Mouse (Mus musculus) bone marrow, adult 2 months (tissue): ENCODE data around the gene Macrod2. TPM values are rescaled to one million over a fixed set of nuclear protein-coding genes. Genes with fewer than 3 reads are reported as not detected.

Source experiments
- H3K27ac ChIP-seq: fragments of 200-500 bp; 2 replicates; pipeline ENCODE4 v1.5.1; 2012; ENCODE audit warnings: low read depth, mild to moderate bottlenecking, control low read depth, inconsistent platforms, low read length; ENCODE audit not compliant: control insufficient read depth, poor library complexity, insufficient read depth
- H3K4me1 ChIP-seq: fragments of 200-500 bp; 2 replicates; pipeline ENCODE4 v1.6.1; 2011; ENCODE audit warnings: low read length; ENCODE audit not compliant: control insufficient read depth, insufficient read depth
- H3K4me3 ChIP-seq: fragments of 200-500 bp; replicated peaks from 2 replicates; pipeline ENCODE3; 2011; ENCODE audit warnings: mild to moderate bottlenecking, low read depth, low read length, control low read depth; ENCODE audit not compliant: control insufficient read depth
- CTCF ChIP-seq: fragments of 200-500 bp; IDR thresholded peaks from 2 replicates; pipeline ENCODE4 v1.5.1; 2011; ENCODE audit warnings: low read length, control low read depth; ENCODE audit not compliant: control insufficient read depth, insufficient read depth
- POLR2A ChIP-seq: fragments of 200-500 bp; IDR thresholded peaks from 2 replicates; pipeline ENCODE4 v1.6.1; 2011; ENCODE audit warnings: low read depth, mild to moderate bottlenecking, control low read depth, low read length, borderline replicate concordance; ENCODE audit not compliant: control insufficient read depth
- WGBS: fragments of 180-500 bp; shearing (Covaris S2); methylation state at CpG from one replicate; pipeline ENCODE4 v1.1.7; 2018; 5-methylcytosine and 5-hydroxymethylcytosine counted together
- polyA plus RNA-seq: library from polyadenylated mRNA; stranded (reverse); fragments of >200 nt; gene quantifications from 2 replicates; pipeline ENCODE4 v1.2.4, GENCODE M21; 2011; ENCODE audit warnings: low replicate concordance; ENCODE audit not compliant: missing spikeins, insufficient read depth, insufficient read length

Macrod2 gene
- polyA plus RNA-seq, 1 experiment, result 2.8 TPM

DNA sequence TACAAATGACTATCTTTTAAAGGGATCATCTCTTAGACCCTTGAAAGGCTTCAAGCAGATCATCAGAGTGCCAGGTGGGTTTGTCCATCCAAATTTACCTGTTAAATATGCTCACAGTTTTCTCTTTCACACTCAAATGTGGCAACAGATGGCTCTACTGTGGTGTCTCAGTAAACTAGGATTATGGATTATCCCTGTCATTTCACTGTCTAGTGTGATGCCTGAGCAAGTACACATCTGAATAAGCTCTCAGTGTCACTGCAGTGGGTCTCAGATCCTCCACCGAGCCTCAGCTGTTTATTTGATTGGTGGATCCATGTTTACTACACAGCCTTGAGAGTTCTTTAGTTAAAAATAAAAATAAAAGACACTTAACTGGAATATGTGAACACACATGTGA lies 1343.6 kb downstream of the Macrod2 start:
- no peaks in the 10 kb centered on the region for H3K4me1 ChIP-seq

DNA sequence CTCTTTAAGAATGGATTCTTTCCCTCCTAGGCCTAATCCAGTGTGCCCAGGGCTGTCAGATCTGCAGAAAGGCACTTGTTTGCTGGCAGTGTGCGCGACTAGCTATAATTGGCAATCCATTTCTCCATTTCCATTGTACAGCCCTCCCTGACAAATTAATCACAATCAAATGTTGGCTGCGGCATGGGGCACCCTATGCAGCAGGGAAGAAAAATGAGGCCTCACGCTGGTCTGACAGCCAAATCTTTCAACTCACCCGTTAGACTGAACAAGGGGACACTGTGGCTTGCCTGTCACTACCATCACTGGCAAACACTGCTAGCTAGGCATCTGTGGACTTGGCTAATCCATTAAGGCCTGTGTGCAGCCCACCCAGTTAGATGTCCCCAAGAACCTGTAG lies 1345.2 kb downstream of the Macrod2 start:
- Histone ChIP-seq H3K4me3 (no peak overlapping the region), H3K4me1 (no peaks in the 10 kb centered on the region), H3K27ac (no peak overlapping the region)
- WGBS, result 81% methylated on average over 5 of the region's 5 CpGs
- TF ChIP-seq POLR2A (no peak), CTCF (no peak)

More for the DNA sequence above, 1343.6 kb downstream of the Macrod2 start:
- Histone ChIP-seq H3K27ac (no peak overlapping the region), H3K4me3 (no peak overlapping the region)
- no peak for TF ChIP-seq CTCF
- no peak for TF ChIP-seq POLR2A
- 71% methylated on average over 1 of the region's 1 CpGs for WGBS

- TF ChIP-seq POLR2A (no peak), CTCF (no peak)
- Histone ChIP-seq H3K27ac (no peak overlapping the region), H3K4me3 (no peak overlapping the region), H3K4me1 (no peaks in the 10 kb centered on the region)
- WGBS, result 71% methylated on average over 4 of the region's 4 CpGs
Measured at GRCm38 (mm10) chr2:141800236-141800635, 1405.1 kb downstream of the Macrod2 start.

GRCm38 (mm10) chr2:141800909-141801308 lies 1405.8 kb downstream of the Macrod2 start:
- no peaks in the 10 kb centered on the region for H3K4me1 ChIP-seq
- H3K4me3 ChIP-seq, result no peak overlapping the region
- H3K27ac ChIP-seq, result no peak overlapping the region
- no peak for TF ChIP-seq POLR2A
- TF ChIP-seq CTCF, result no peak
- 42% methylated on average over 2 of the region's 2 CpGs for WGBS

DNA sequence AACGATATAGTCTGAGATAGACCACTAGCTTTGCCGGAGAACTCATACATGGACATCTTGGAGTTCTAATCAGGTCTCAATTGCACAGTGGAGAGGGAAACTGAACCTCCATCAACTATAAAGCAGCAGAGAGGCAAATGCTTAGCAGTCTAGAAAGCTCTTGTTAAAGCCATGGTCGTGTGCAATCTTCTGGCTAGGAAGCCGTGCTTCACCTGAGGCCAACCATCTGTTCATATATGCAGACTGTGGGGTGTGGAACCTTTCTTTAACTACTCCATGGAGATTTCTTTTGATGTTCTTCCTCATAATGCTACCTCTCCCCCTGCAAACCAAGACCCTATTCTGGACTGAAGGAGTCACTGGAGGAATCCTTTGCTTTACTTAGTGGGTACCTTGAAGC lies 1421.2 kb downstream of the Macrod2 start:
- no peak overlapping the region for H3K27ac ChIP-seq
- H3K4me3 ChIP-seq, result no peak overlapping the region
- H3K4me1 ChIP-seq, result no peaks in the 10 kb centered on the region
- TF ChIP-seq CTCF (no peak), POLR2A (no peak)
- WGBS, result 82% methylated on average over 4 of the region's 4 CpGs

GRCm38 (mm10) chr2:141817546-141818180 lies 1422.6 kb downstream of the Macrod2 start:
- Histone ChIP-seq H3K4me1 (no peaks in the 10 kb centered on the region), H3K27ac (no peak overlapping the region), H3K4me3 (no peak overlapping the region)
- TF ChIP-seq POLR2A, result no peak
- TF ChIP-seq CTCF, result no peak
- WGBS, result 67% methylated on average over 4 of the region's 4 CpGs

DNA sequence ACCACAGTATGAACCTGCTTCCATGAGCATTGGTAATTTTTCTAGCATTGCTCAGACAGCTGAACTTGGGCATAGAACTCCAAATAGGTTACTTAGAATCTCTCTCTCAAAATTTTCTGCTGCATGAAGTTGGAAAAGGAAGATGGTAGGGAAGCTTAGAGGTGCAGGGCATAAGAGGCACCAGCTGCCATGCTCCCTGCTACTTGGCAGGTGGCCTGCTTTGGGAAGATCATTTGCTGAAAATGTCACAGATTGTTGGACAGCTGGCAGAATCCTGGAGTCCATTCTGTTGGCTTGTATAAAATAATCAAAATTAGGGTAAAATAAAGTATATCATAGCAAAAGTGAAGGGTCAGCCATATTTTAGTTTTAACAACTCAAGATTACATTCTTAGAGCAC lies 1425.7 kb downstream of the Macrod2 start:
- Histone ChIP-seq H3K27ac (no peak overlapping the region), H3K4me1 (no peaks in the 10 kb centered on the region), H3K4me3 (no peak overlapping the region)
- TF ChIP-seq CTCF, result no peak
- no peak for TF ChIP-seq POLR2A

GRCm38 (mm10) chr2:141825606-141826495 lies 1430.7 kb downstream of the Macrod2 start:
- Histone ChIP-seq H3K27ac (no peak overlapping the region), H3K4me3 (no peak overlapping the region), H3K4me1 (no peaks in the 10 kb centered on the region)
- TF ChIP-seq CTCF, result no peak
- TF ChIP-seq POLR2A, result no peak
- 67% methylated on average over 8 of the region's 8 CpGs for WGBS

- no peak for TF ChIP-seq CTCF
- no peak for TF ChIP-seq POLR2A
- Histone ChIP-seq H3K27ac (no peak overlapping the region), H3K4me3 (no peak overlapping the region), H3K4me1 (no peaks in the 10 kb centered on the region)
- 58% methylated on average over 2 of the region's 2 CpGs for WGBS
Measured at GRCm38 (mm10) chr2:141830496-141830895, 1435.4 kb downstream of the Macrod2 start.

- TF ChIP-seq CTCF, result no peak
- no peak for TF ChIP-seq POLR2A
- 81% methylated on average over 5 of the region's 5 CpGs for WGBS
- H3K4me3 ChIP-seq, result no peak overlapping the region
- no peak overlapping the region for H3K27ac ChIP-seq
- H3K4me1 ChIP-seq, result no peaks in the 10 kb centered on the region
Measured at GRCm38 (mm10) chr2:141831515-141831914, 1436.4 kb downstream of the Macrod2 start.
